Mouse (Mus musculus) C2C12 (cell line): ENCODE measurements around the gene Tvp23b.

ENCODE experiments used
- CTCF ChIP-seq: IDR thresholded peaks from one replicate; pipeline ENCODE4 v1.5.1; 2011; ENCODE audit not compliant: control insufficient read depth, insufficient read depth, insufficient read length
- MAX ChIP-seq: IDR thresholded peaks from one replicate; pipeline ENCODE4 v1.6.1; 2011; ENCODE audit warnings: mild to moderate bottlenecking, control low read depth
- USF1 ChIP-seq: IDR thresholded peaks from one replicate; pipeline ENCODE4 v1.6.1; 2011; ENCODE audit warnings: low read depth, mild to moderate bottlenecking, control low read depth, moderate library complexity

DNA sequence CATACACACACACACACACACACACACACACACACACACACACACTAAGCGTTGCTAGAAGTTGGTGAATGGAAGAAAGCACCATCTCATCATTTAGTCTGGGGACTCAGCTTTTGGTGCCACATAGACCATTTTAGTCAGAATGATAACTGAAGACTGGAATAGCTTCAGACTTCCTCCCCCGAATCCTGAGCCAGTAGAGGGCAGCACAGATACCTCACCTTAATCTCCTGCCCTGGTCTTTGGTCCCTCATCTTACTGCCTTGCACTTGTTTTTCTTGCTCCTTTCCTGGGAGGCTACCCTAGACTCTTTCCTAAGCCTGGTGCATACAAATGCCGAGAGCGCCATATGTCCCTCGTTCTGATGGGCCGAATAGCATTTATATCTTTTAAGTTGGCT is 35.3 kb downstream of the Tvp23b start:
- TF ChIP-seq USF1 (no peak), CTCF (peak; percentile 23), MAX (no peak)
